Mouse (Mus musculus): ENCODE data around the gene Siah1b.

Siah1b gene

GRCm38 (mm10) chrX:164092300-164093169 is 16.2 kb upstream of the Siah1b start:
- no peak for TF ChIP-seq NANOG (IDR thresholded peaks at IDR 0.05; ENCODE audit: borderline replicate concordance, low read length)
- no peak for TF ChIP-seq CTCF (conservative IDR thresholded peaks at IDR 0.05; ENCODE audit: low read length)
- TF ChIP-seq POU5F1 (IDR thresholded peaks at IDR 0.05; ENCODE audit: borderline replicate concordance, low read length), result no peak
- Histone ChIP-seq H3K9me3 (ENCODE audit: low read length) (no peaks in the 10 kb centered on the region), H3K4me1 (replicated peaks; ENCODE audit: low read depth, low read length) (no peaks in the 10 kb centered on the region), H3K36me3 (ENCODE audit: insufficient read depth, low read length) (no peaks in the 10 kb centered on the region), H3K4me3 (replicated peaks; ENCODE audit: low read length) (no peak overlapping the region), H3K27me3 (ENCODE audit: insufficient read depth, low read length) (no peaks in the 10 kb centered on the region)

DNA sequence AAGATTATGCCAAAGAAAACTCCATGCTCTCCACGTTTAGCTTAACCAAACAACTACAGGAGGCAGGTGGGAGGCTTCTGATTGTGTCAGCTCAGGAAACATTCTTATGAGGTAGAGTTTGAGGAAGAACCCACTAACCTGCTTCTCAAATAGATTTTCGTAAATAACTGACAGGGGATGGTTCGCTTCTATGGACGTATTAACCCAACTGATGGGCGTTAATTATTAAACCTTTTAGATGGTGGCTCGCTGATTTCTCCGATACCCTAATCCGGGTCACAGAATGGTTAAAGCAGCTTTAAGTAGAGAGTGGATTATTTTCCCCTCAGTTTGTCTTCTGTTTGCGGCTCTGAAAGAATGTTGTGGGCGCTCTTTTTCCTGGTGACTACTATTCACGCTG is 13.6 kb upstream of the Siah1b start:
- TF ChIP-seq POU5F1 (IDR thresholded peaks at IDR 0.05; ENCODE audit: borderline replicate concordance, low read length) (no peak), CTCF (conservative IDR thresholded peaks at IDR 0.05; ENCODE audit: low read length) (no peak), NANOG (IDR thresholded peaks at IDR 0.05; ENCODE audit: borderline replicate concordance, low read length) (no peak)
- no peaks in the 10 kb centered on the region for H3K9me3 ChIP-seq (ENCODE audit: low read length)
- no peaks in the 10 kb centered on the region for H3K36me3 ChIP-seq (ENCODE audit: insufficient read depth, low read length)
- no peak overlapping the region for H3K4me3 ChIP-seq (replicated peaks; ENCODE audit: low read length)
- H3K27me3 ChIP-seq (ENCODE audit: insufficient read depth, low read length), result no peaks in the 10 kb centered on the region
- H3K4me1 ChIP-seq (replicated peaks; ENCODE audit: low read depth, low read length), result no peaks in the 10 kb centered on the region

GRCm38 (mm10) chrX:164088582-164088981 is 12.3 kb upstream of the Siah1b start, which contains the start of gene Cltrn:
Cltrn (plus strand) TSS chrX:164088830.
- Histone ChIP-seq H3K4me1 (replicated peaks; ENCODE audit: low read depth, low read length) (no peaks in the 10 kb centered on the region), H3K36me3 (ENCODE audit: insufficient read depth, low read length) (no peaks in the 10 kb centered on the region), H3K27me3 (ENCODE audit: insufficient read depth, low read length) (no peaks in the 10 kb centered on the region), H3K9me3 (ENCODE audit: low read length) (no peaks in the 10 kb centered on the region), H3K4me3 (replicated peaks; ENCODE audit: low read length) (no peak within 1 kb of the TSS)
- no peak for TF ChIP-seq NANOG (IDR thresholded peaks at IDR 0.05; ENCODE audit: borderline replicate concordance, low read length)
- no peak for TF ChIP-seq CTCF (conservative IDR thresholded peaks at IDR 0.05; ENCODE audit: low read length)
- no peak for TF ChIP-seq POU5F1 (IDR thresholded peaks at IDR 0.05; ENCODE audit: borderline replicate concordance, low read length)

DNA sequence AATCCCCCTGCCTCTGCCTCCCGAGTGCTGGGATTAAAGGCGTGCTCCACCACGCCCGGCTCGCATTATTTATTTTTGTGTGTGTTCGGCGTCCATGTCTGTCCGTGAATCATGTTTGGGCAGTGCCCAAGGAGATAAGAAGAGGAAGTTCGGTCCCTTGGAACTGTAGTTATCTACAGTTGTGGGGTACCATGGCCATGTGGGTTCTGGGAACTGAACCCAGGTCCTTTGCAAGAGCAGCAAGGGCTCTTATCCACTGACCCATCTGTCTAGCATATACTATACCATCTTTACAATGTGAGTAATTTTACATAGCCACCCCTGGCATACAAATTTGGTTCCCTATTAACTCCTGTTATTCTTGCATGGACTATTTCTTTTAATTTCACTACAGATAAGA is 5.7 kb upstream of the Siah1b start:
- H3K9me3 ChIP-seq (ENCODE audit: low read length), result no peaks in the 10 kb centered on the region
- H3K4me3 ChIP-seq (replicated peaks; ENCODE audit: low read length), result no peak overlapping the region
- H3K27me3 ChIP-seq (ENCODE audit: insufficient read depth, low read length), result no peaks in the 10 kb centered on the region
- no peaks in the 10 kb centered on the region for H3K36me3 ChIP-seq (ENCODE audit: insufficient read depth, low read length)
- no peak for TF ChIP-seq NANOG (IDR thresholded peaks at IDR 0.05; ENCODE audit: borderline replicate concordance, low read length)
- no peak for TF ChIP-seq POU5F1 (IDR thresholded peaks at IDR 0.05; ENCODE audit: borderline replicate concordance, low read length)
- TF ChIP-seq CTCF (conservative IDR thresholded peaks at IDR 0.05; ENCODE audit: low read length), result no peak
- H3K4me1 ChIP-seq (replicated peaks; ENCODE audit: low read depth, low read length), result no peaks in the 10 kb centered on the region

DNA sequence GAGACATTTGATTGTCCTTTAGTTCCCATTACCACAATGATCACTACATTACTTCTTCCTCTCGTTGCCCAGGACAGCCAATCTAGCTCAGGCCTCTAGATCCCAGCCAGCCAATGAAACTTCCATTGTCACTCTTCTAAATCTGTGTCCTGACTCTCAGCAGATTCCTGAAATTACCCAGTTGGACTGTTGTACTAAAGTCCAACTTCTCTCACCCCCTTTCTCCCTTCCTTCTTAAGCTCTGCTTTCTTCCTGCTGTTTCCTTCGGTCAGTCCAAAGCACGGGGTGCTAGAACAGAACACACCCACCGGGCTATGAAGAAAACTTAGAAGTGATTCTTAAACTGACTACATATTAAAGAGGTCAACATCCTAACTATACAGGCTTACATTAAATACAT is 7.3 kb downstream of the Siah1b start:
- TF ChIP-seq NANOG (IDR thresholded peaks at IDR 0.05; ENCODE audit: borderline replicate concordance, low read length), result no peak
- TF ChIP-seq POU5F1 (IDR thresholded peaks at IDR 0.05; ENCODE audit: borderline replicate concordance, low read length), result no peak
- no peak for TF ChIP-seq CTCF (conservative IDR thresholded peaks at IDR 0.05; ENCODE audit: low read length)
- Histone ChIP-seq H3K36me3 (ENCODE audit: insufficient read depth, low read length) (peaks cover 28% of the 10 kb centered on the region), H3K4me1 (replicated peaks; ENCODE audit: low read depth, low read length) (peaks cover 6% of the 10 kb centered on the region), H3K9me3 (ENCODE audit: low read length) (no peaks in the 10 kb centered on the region), H3K4me3 (replicated peaks; ENCODE audit: low read length) (no peak overlapping the region), H3K27me3 (ENCODE audit: insufficient read depth, low read length) (no peaks in the 10 kb centered on the region)

- no peaks in the 10 kb centered on the region for H3K27me3 ChIP-seq (ENCODE audit: insufficient read depth, low read length)
- no peak overlapping the region for H3K4me3 ChIP-seq (replicated peaks; ENCODE audit: low read length)
- H3K4me1 ChIP-seq (replicated peaks; ENCODE audit: low read depth, low read length), result 0 out of 2 replicates have a peak, but pooled peaks cover 2% of the 10 kb centered on the region
- peaks cover 3% of the 10 kb centered on the region for H3K36me3 ChIP-seq (ENCODE audit: insufficient read depth, low read length)
- H3K9me3 ChIP-seq (ENCODE audit: low read length), result no peaks in the 10 kb centered on the region
- TF ChIP-seq POU5F1 (IDR thresholded peaks at IDR 0.05; ENCODE audit: borderline replicate concordance, low read length), result no peak
- TF ChIP-seq CTCF (conservative IDR thresholded peaks at IDR 0.05; ENCODE audit: low read length), result peak; percentile 38
- no peak for TF ChIP-seq NANOG (IDR thresholded peaks at IDR 0.05; ENCODE audit: borderline replicate concordance, low read length)
These were observed 10.1 kb downstream of the Siah1b start for GRCm38 (mm10) chrX:164066185-164066584.

GRCm38 (mm10) chrX:164059070-164059469 is 17.2 kb downstream of the Siah1b start:
- TF ChIP-seq NANOG (IDR thresholded peaks at IDR 0.05; ENCODE audit: borderline replicate concordance, low read length) (no peak), POU5F1 (IDR thresholded peaks at IDR 0.05; ENCODE audit: borderline replicate concordance, low read length) (no peak), CTCF (conservative IDR thresholded peaks at IDR 0.05; ENCODE audit: low read length) (no peak)
- H3K36me3 ChIP-seq (ENCODE audit: insufficient read depth, low read length), result no peaks in the 10 kb centered on the region

DNA sequence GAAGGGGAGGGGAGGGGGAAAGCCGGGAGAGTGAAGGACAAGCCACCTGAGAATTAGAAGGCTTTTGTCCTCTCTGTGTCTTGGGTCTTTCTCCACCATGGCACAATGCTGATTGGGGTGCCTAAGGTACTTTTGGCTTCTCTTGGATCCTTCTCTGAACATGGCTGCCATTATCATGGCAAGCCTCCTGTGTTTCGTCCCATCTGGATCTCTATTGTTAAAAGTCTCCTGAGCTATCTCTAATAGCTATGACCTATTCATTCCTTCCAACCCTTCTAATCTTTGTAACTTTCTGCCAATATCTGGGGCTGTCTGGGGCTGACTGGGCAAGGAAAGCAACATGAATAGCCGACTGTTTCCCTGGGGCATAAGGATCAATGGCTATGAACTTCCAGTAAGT is 17.8 kb downstream of the Siah1b start:
- Histone ChIP-seq H3K4me1 (replicated peaks; ENCODE audit: low read depth, low read length) (no peaks in the 10 kb centered on the region), H3K27me3 (ENCODE audit: insufficient read depth, low read length) (no peaks in the 10 kb centered on the region), H3K9me3 (ENCODE audit: low read length) (no peaks in the 10 kb centered on the region), H3K36me3 (ENCODE audit: insufficient read depth, low read length) (no peaks in the 10 kb centered on the region), H3K4me3 (replicated peaks; ENCODE audit: low read length) (no peak overlapping the region)
- no peak for TF ChIP-seq POU5F1 (IDR thresholded peaks at IDR 0.05; ENCODE audit: borderline replicate concordance, low read length)
- no peak for TF ChIP-seq CTCF (conservative IDR thresholded peaks at IDR 0.05; ENCODE audit: low read length)
- no peak for TF ChIP-seq NANOG (IDR thresholded peaks at IDR 0.05; ENCODE audit: borderline replicate concordance, low read length)

More at GRCm38 (mm10) chrX:164059070-164059469, 17.2 kb downstream of the Siah1b start:
- Histone ChIP-seq H3K9me3 (ENCODE audit: low read length) (no peaks in the 10 kb centered on the region), H3K4me1 (replicated peaks; ENCODE audit: low read depth, low read length) (no peaks in the 10 kb centered on the region), H3K27me3 (ENCODE audit: insufficient read depth, low read length) (no peaks in the 10 kb centered on the region), H3K4me3 (replicated peaks; ENCODE audit: low read length) (no peak overlapping the region)

Measured in E14TG2a.4 (cell line).